Mouse (Mus musculus): ENCODE measurements around the gene Dnal1.

GRCm38 (mm10) chr12:84064621-84065020 is 49.5 kb upstream of the Dnal1 start:
- TF ChIP-seq POLR2A (IDR thresholded peaks at IDR 0.05; ENCODE audit: insufficient read depth, low read depth, low read length), result no peak
- TF ChIP-seq CTCF (IDR thresholded peaks at IDR 0.05; ENCODE audit: insufficient read depth, low read depth, low read length), result no peak
